Mouse (Mus musculus) kidney, postnatal 4 days (tissue): ENCODE measurements around the gene 9530003J23Rik.
"Not testable (repeated sequence)": the region's sequence is repeated elsewhere in the genome, so short reads cannot be mapped to it uniquely, and the experiment has no call there.

Experiments used
- DNase-seq, 2 experiments: peaks; one replicate each; pipeline ENCODE4 v3.0.0; 2021; ENCODE audit warnings: mixed read lengths in 2 of 2

9530003J23Rik gene

DNA sequence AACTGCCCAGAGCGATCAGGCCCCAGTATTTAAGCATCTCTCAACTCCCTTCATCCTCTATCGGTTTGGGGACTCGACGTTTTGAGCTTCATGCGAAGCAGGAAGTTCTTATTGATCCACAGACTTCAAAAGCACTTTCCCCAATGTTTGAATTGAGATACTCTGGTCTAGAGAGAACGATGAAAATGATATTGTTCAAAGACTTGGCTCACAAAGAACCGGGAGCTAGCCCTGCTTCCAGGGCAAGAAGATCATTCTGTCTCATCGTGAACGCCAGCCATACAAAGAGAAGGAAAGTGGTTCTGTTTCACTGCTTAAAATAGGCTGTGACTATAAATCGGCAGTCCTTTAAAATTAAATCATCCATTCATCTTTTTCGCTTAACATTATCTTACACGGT is at the start of gene 9530003J23Rik:
TSS of gene 9530003J23Rik (minus strand) at position 101 of the 400 bp plus-strand sequence.
- no peak for DNase-seq

DNA sequence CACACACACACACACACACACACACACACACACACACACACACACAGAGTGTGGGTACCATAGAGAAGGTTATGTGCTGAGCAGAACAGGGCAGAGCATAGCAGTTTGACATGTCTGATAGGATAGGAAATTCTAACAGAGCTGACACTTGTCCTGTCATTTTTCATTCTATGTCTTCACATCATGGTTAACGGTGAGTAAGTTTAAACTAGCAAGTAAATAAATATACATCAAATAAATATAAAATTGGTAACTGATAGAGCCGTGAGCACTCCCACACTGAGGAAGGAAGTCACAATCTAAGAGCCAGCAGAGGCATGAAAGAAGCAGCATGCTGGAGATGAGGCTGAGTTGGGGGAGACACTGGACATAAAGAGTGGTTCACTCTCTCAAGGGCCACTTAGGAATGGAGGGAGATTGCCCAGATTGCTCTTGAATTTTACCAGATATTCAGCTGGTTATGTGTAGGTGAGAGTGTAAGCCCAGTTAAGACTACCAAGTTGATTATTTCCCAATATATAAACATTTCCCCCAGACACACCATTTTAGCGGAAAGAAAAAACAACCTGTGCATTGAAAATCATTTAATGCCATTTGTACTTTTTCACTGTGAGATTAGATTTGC is 48.8 kb upstream of the 9530003J23Rik start:
- no peak for DNase-seq

GRCm38 (mm10) chr10:117286366-117286970 is 48.0 kb upstream of the 9530003J23Rik start:
- no peak for DNase-seq

DNA sequence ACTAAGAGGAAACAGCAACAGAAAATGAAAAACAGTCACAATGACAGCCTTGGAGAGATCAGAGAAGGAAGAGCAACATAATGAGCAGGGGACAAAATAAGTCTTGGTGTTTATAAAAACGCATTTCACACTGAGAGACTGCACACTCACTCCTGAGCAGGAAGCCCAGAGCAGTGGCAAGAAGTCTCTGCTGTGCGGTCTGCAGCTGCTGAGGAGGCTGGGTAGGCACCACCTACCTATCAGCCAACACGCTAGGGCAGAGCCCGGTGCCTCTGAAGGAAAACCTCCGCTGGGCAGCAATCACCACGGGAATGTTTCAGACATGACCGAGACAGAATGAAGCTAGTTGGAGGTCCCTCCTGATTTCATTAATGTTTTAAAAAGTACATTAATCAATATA is 47.1 kb upstream of the 9530003J23Rik start:
- not testable (repeated sequence) for DNase-seq

- no peak for DNase-seq
Measured at GRCm38 (mm10) chr10:117284578-117285520, 46.3 kb upstream of the 9530003J23Rik start.

GRCm38 (mm10) chr10:117283871-117284577 is 45.5 kb upstream of the 9530003J23Rik start:
- no peak for DNase-seq

- not testable (repeated sequence) for DNase-seq
Measured at GRCm38 (mm10) chr10:117283196-117283595, 44.7 kb upstream of the 9530003J23Rik start.

DNA sequence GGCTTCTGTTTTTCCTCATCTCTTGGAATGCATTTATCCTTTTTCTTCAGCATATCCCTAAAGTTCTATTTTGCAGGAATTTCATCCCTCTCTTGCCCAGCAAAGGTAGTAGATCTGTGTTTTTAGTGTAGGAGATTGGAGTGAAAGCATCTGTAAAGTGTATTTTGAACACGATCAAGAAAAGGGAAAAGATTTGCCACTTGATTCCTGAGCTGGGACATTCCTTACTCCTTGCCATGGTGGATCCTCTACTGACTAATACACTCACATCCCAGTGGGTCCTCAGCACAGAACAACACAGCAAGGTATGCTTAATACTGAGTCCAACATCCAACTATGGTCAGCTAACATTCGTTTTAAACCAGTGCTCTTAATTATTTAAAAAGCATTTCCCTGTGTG is 44.0 kb upstream of the 9530003J23Rik start:
- DNase-seq: no peak

DNA sequence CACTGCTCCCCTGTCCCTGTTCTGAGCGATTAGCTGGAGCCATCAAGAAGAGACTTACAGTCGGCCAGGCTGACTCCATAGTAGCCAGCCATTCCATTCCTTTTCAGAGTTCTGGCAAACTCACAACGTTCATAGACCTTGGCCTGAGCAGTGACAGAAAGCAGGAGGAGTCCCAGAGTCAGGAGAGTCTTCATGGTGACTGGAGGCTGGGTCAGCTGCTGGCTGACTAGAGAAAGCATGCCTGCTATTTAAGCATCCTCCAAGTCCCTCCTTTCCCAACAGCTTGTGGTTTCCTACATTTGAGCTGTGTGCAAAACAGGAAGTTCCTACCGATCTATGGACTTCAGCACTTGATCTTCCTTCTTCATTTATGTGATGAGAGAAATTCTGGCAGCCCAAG is 43.5 kb upstream of the 9530003J23Rik start, which contains the start of gene Lyz2:
TSS of gene Lyz2 (minus strand) at position 273 of the 400 bp plus-strand sequence.
- DNase-seq: peak; percentile 24 to 46

- DNase-seq: no peak
Measured at GRCm38 (mm10) chr10:117281381-117281920, 42.9 kb upstream of the 9530003J23Rik start.

GRCm38 (mm10) chr10:117280000-117280399 is 41.5 kb upstream of the 9530003J23Rik start:
- peak in 1 of 2 experiments; percentile 15 for DNase-seq

DNA sequence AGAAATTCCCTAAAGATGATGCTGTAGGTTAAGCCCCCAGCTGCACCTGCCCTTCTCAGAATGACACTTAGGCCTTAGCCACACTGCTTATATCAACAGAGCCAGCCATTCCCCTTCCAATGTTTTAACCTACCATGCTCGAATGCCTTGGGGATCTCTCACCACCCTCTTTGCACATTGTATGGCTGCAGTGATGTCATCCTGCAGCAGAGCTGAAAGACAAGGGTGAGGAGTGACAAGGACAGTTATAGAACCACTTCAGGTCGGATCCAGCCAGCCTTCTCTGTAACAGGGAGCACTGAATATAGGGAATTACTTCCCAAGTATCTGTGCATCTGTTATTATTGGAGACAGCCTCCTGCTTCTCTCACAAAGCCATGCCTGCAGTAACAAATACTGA is 40.0 kb upstream of the 9530003J23Rik start:
- not testable (repeated sequence) for DNase-seq

DNA sequence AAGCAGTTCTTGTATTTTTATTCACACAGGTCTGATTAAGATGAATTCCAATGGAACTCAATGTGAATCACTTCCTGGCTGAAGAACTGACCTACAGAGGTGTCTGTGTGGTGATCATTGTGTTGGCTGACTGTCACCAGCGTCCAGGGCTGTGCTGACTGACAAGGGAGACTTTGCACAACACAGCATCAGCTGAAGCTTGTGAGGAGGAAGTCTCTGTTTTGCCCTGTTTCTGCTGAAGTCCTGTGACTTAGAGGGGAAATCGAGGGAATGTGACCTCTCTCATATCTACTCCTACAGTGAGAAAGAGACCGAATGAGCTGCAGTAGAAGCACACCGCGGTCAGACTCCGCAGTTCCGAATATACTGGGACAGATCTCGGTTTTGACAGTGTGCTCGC is 39.3 kb upstream of the 9530003J23Rik start:
- DNase-seq: peak in 1 of 2 experiments; percentile 9

GRCm38 (mm10) chr10:117275681-117276369 is 37.3 kb upstream of the 9530003J23Rik start:
- DNase-seq: no peak

- not testable (repeated sequence) for DNase-seq
Measured at GRCm38 (mm10) chr10:117274645-117275044, 36.1 kb upstream of the 9530003J23Rik start.

GRCm38 (mm10) chr10:117272023-117272422 is 33.5 kb upstream of the 9530003J23Rik start:
- DNase-seq: peak; percentile 4 to 10

DNA sequence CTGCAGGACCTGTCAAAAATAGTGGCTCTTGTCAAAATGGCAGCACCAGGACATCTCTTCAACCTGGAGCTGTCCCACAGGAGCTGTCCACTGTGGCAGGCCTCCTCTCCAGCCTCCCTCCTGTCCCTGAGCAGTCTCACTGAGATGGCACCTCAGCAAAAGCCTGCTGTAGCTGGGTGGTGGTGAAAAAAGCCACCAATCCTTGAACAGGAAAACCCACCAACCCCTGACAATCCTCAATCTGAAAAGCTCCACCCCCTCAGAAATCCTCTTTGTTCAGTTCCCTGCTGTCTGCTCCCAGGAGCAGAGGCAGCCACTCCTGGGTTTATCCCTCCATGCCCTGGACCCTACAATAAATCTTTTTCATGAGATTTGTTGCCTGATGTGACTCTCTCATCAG is 21.4 kb upstream of the 9530003J23Rik start:
- DNase-seq: no peak

DNA sequence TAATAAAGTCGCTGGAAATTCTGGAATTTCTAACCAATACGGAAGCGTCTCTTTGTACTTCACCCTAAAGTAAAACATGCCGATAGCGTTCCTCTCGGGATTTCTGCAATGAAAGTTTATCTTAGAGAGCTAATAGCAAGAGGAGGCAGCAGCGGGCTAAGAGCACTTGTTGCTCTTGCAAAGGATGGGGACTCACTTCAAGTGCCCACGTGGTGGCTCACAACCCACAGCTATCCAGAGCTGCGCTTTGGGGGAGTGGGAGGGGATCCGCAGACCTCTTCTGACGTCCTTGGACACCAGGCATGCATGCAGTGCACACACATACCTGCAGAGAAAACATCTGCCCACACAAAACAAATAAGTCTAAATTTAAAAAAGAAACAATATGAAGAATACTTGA is 2.6 kb downstream of the 9530003J23Rik start:
- DNase-seq: no peak

DNA sequence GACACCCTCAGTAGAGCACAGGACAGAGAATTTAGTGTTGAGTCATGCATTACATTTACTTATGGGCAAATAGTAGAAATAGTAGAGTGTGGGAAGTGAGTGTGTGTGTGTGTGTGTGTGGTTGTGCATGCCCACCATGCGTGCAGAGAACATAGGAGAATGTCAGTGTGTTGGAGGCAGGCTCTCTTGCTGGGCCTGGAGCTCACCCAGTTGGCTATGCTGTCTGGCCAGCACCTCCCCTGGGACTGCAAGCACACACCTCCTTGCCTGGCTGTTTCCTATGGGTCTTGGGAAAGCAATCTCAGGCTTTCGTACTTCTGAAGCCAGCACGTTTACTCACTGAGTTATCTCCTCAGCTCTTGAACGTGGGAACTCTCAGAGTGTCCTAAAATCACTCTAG is 3.7 kb downstream of the 9530003J23Rik start:
- peak in 1 of 2 experiments; percentile 27 for DNase-seq

- DNase-seq: peak; percentile 69 to 83
Measured at GRCm38 (mm10) chr10:117229826-117230225, 8.7 kb downstream of the 9530003J23Rik start.

DNA sequence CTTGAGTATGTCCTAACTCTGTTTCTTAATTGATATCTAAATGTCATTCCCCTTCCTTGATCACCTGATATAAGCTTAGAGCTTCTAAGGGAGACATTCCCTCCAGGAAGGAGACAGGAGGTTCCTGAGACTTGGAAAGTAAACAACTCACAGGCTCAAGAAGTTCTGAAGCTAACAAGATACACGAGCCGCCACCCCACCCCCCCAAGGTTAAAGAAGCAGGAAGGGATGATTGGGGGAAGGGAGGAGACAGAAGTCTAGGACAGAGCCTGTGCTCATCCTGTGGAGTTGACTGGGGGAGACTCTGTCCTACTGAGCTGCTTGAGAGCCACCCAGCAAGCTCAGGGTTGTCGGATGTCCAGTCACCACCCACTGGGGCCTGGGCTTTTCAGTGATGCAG is 12.5 kb downstream of the 9530003J23Rik start:
- no peak for DNase-seq

GRCm38 (mm10) chr10:117225094-117225493 is 13.4 kb downstream of the 9530003J23Rik start:
- DNase-seq: peak in 1 of 2 experiments; percentile 52
